Mouse (Mus musculus): ENCODE measurements around the gene Rnase12. TPM values are rescaled to one million over a fixed set of nuclear protein-coding genes. Genes with fewer than 3 reads are reported as not detected.
"Not testable (repeated sequence)": the region's sequence is repeated elsewhere in the genome, so short reads cannot be mapped to it uniquely, and the experiment has no call there.

Gene Rnase12
- total and polyA plus RNA-seq, 3 experiments, result not detected

GRCm38 (mm10) chr14:51098300-51098699, 40.8 kb upstream of the Rnase12 start:
- peak; percentile 51 to 60 for DNase-seq
- H3K79me2 ChIP-seq (replicated peaks; ENCODE audit: control insufficient read depth, insufficient read depth, low read length); H3K4me1 ChIP-seq (ENCODE audit: control insufficient read depth, insufficient read depth, low read length); H3K4me3 ChIP-seq; H3K27ac ChIP-seq; H3K27me3 ChIP-seq (ENCODE audit: control insufficient read depth, insufficient read depth, low read length); H3K9ac ChIP-seq (ENCODE audit: low read depth, low read length); H3K36me3 ChIP-seq (ENCODE audit: control insufficient read depth, insufficient read depth, low read length): not testable (repeated sequence)
- WGBS, result 10% methylated on average over 1 of the region's 1 CpGs
- intact Hi-C loops (cut with DNase I), result loop anchor here (2.0 kb wide), 2 partner anchors 33 to 71 kb away; no protein-coding TSS in a partner anchor
- peak; percentile 89 for TF ChIP-seq CTCF (IDR thresholded peaks at IDR 0.05)

GRCm38 (mm10) chr14:51095736-51096524, 38.5 kb upstream of the Rnase12 start:
- intact Hi-C loops (cut with DNase I), result no loop called here
- Histone ChIP-seq H3K27me3 (ENCODE audit: control insufficient read depth, insufficient read depth, low read length) (no peaks in the 10 kb centered on the region), H3K4me1 (ENCODE audit: control insufficient read depth, insufficient read depth, low read length) (peaks cover 3% of the 10 kb centered on the region; the same call in 1 of the 2 replicates), H3K9ac (ENCODE audit: low read depth, low read length) (0 out of 2 replicates have a peak overlapping the region, but pooled peaks have one; percentile 19), H3K27ac (no peak overlapping the region), H3K4me3 (no peak overlapping the region), H3K36me3 (ENCODE audit: control insufficient read depth, insufficient read depth, low read length) (no peaks in the 10 kb centered on the region; the same call in 1 of the 2 replicates), H3K79me2 (replicated peaks; ENCODE audit: control insufficient read depth, insufficient read depth, low read length) (no peaks in the 10 kb centered on the region)
- no peak for DNase-seq
- TF ChIP-seq POLR2A (IDR thresholded peaks at IDR 0.05; ENCODE audit: insufficient read depth, low read depth, low read length) (no peak), CTCF (IDR thresholded peaks at IDR 0.05) (no peak), EP300 (IDR thresholded peaks at IDR 0.05; ENCODE audit: insufficient read depth, low read depth, low read length) (no peak)
- 53% methylated on average over 9 of the region's 9 CpGs for WGBS

- Histone ChIP-seq H3K79me2 (replicated peaks; ENCODE audit: control insufficient read depth, insufficient read depth, low read length) (no peaks in the 10 kb centered on the region), H3K9ac (ENCODE audit: low read depth, low read length) (no peak overlapping the region), H3K27ac (no peak overlapping the region), H3K4me1 (ENCODE audit: control insufficient read depth, insufficient read depth, low read length) (peaks cover 3% of the 10 kb centered on the region; the same call in 1 of the 2 replicates), H3K36me3 (ENCODE audit: control insufficient read depth, insufficient read depth, low read length) (no peaks in the 10 kb centered on the region; the same call in 1 of the 2 replicates), H3K4me3 (no peak overlapping the region), H3K27me3 (ENCODE audit: control insufficient read depth, insufficient read depth, low read length) (no peaks in the 10 kb centered on the region)
- 64% methylated on average over 9 of the region's 9 CpGs for WGBS
- intact Hi-C loops (cut with DNase I), result no loop called here
- TF ChIP-seq CTCF (IDR thresholded peaks at IDR 0.05) (no peak), POLR2A (IDR thresholded peaks at IDR 0.05; ENCODE audit: insufficient read depth, low read depth, low read length) (no peak), EP300 (IDR thresholded peaks at IDR 0.05; ENCODE audit: insufficient read depth, low read depth, low read length) (no peak)
- peak; percentile 33 to 36 for DNase-seq
Observed at GRCm38 (mm10) chr14:51094921-51095320, 37.5 kb upstream of the Rnase12 start.

GRCm38 (mm10) chr14:51094096-51094875, 36.8 kb upstream of the Rnase12 start:
- TF ChIP-seq EP300 (IDR thresholded peaks at IDR 0.05; ENCODE audit: insufficient read depth, low read depth, low read length) (no peak), CTCF (IDR thresholded peaks at IDR 0.05) (no peak), POLR2A (IDR thresholded peaks at IDR 0.05; ENCODE audit: insufficient read depth, low read depth, low read length) (no peak)
- peaks cover 3% of the 10 kb centered on the region; the same call in 1 of the 2 replicates for H3K4me1 ChIP-seq (ENCODE audit: control insufficient read depth, insufficient read depth, low read length)
- 64% methylated on average over 5 of the region's 5 CpGs for WGBS
- H3K9ac ChIP-seq (ENCODE audit: low read depth, low read length), result no peak overlapping the region
- no peaks in the 10 kb centered on the region for H3K79me2 ChIP-seq (replicated peaks; ENCODE audit: control insufficient read depth, insufficient read depth, low read length)
- H3K4me3 ChIP-seq, result no peak overlapping the region
- intact Hi-C loops (cut with DNase I), result no loop called here
- DNase-seq, result peak; percentile 42 to 46
- no peaks in the 10 kb centered on the region for H3K27me3 ChIP-seq (ENCODE audit: control insufficient read depth, insufficient read depth, low read length)
- no peaks in the 10 kb centered on the region; the same call in 1 of the 2 replicates for H3K36me3 ChIP-seq (ENCODE audit: control insufficient read depth, insufficient read depth, low read length)
- peak overlapping the region; percentile 42 for H3K27ac ChIP-seq

- H3K27ac ChIP-seq, result peak overlapping the region; percentile 42
- no peaks in the 10 kb centered on the region for H3K27me3 ChIP-seq (ENCODE audit: control insufficient read depth, insufficient read depth, low read length)
- intact Hi-C loops (cut with DNase I), result no loop called here
- H3K36me3 ChIP-seq (ENCODE audit: control insufficient read depth, insufficient read depth, low read length), result no peaks in the 10 kb centered on the region; the same call in 1 of the 2 replicates
- H3K4me3 ChIP-seq, result no peak overlapping the region; the same call in 1 of the 2 replicates
- WGBS, result 31% methylated on average over 3 of the region's 3 CpGs
- DNase-seq, result peak in 1 of 2 experiments; percentile 39
- no peaks in the 10 kb centered on the region for H3K79me2 ChIP-seq (replicated peaks; ENCODE audit: control insufficient read depth, insufficient read depth, low read length)
- peaks cover 3% of the 10 kb centered on the region; the same call in 1 of the 2 replicates for H3K4me1 ChIP-seq (ENCODE audit: control insufficient read depth, insufficient read depth, low read length)
- TF ChIP-seq EP300 (IDR thresholded peaks at IDR 0.05; ENCODE audit: insufficient read depth, low read depth, low read length) (no peak), CTCF (IDR thresholded peaks at IDR 0.05) (no peak), POLR2A (IDR thresholded peaks at IDR 0.05; ENCODE audit: insufficient read depth, low read depth, low read length) (0 out of 2 replicates have a peak, but pooled peaks have one; percentile 18)
- no peak overlapping the region for H3K9ac ChIP-seq (ENCODE audit: low read depth, low read length)
Observed at GRCm38 (mm10) chr14:51093496-51093895, 36.0 kb upstream of the Rnase12 start.
